18 mouse cellular contexts compared by ENCODE assay signal in the genomic region with DNA sequence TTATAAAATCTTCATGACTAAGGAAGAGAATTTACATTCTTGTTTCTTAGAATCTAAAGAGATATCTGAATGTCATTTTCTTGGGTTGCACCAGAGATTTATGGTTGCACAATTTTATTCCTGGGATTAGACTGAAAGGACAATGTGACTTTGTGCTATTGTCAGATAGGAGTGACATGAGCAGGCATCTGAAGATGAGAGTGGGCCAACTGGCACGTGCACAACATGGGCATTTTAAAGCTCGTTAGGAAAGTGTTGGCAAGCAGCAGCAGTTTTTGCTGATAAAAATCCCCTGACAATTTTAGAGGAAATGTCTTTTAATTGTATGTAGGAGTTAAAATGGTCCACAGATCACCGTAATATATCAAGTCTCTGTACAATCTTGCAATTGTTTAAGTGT.
DNase-seq lines count a peak whose midpoint lies in the region; ATAC-seq and TF ChIP-seq lines count a peak whose summit lies in the region.
"Had no signal": no experiment of that assay in that cellular context is flagged by ENCODE, and none has a peak within 500 bp of the region (broad histone marks: within the 10 kb centered on the region; RNA-seq: fewer than 3 reads in every experiment).

No protein-coding gene starts in this region.

- H3K4me3 ChIP-seq in forebrain, postnatal 0 days (ENCODE audit: low read depth, low read length) = no peak overlapping the region
- H3K4me3 ChIP-seq in forebrain, embryonic 10.5 days = no peak overlapping the region
- H3K4me3 ChIP-seq in midbrain, embryonic 14.5 days (replicated peaks; ENCODE audit: low read depth, low read length) = no peak overlapping the region
- H3K4me3 ChIP-seq in midbrain, embryonic 13.5 days (replicated peaks) = no peak overlapping the region
- H3K4me3 ChIP-seq: embryonic facial prominence, embryonic 13.5 days; heart, adult 2 months; heart, embryonic 15.5 days; hindbrain, embryonic 15.5 days had no signal

- 12% methylated on average over 3 of the region's 3 CpGs for WGBS in forebrain, postnatal 0 days
- WGBS in forebrain, embryonic 10.5 days = 75% methylated on average over 3 of the region's 3 CpGs
- 41% methylated on average over 3 of the region's 3 CpGs for WGBS in midbrain, embryonic 14.5 days
- WGBS in midbrain, embryonic 13.5 days = 56% methylated on average over 3 of the region's 3 CpGs

- H3K9ac ChIP-seq in forebrain, postnatal 0 days = no peak overlapping the region
- no peak overlapping the region for H3K9ac ChIP-seq in midbrain, embryonic 14.5 days (replicated peaks; ENCODE audit: low read length)
- H3K9ac ChIP-seq in midbrain, embryonic 13.5 days (replicated peaks) = no peak overlapping the region
- H3K9ac ChIP-seq: embryonic facial prominence, embryonic 13.5 days; heart, embryonic 15.5 days; hindbrain, embryonic 15.5 days had no signal

- no peak for ATAC-seq in forebrain, postnatal 0 days
- no peak for ATAC-seq in midbrain, embryonic 14.5 days (ENCODE audit: low FRiP score, low TSS enrichment)
- ATAC-seq in midbrain, embryonic 13.5 days = no peak

- DNase-seq in cerebellum, postnatal 14 days = peak; percentile 5 to 9
- DNase-seq in cerebellum, adult 9-11 months = no peak
- peak; percentile 25 for DNase-seq in forebrain, postnatal 0 days
- DNase-seq in forebrain, embryonic 10.5 days (ENCODE audit: extremely low spot score, low spot score) = no peak
- peak; percentile 25 for DNase-seq in midbrain, embryonic 14.5 days
- DNase-seq in brain, embryonic 14.5 days (ENCODE audit: low read depth) = peak; percentile 85
- DNase-seq: adrenal gland, postnatal 10 days; cerebellum, adult 2 months; cerebellum, postnatal 36 days; gastrocnemius, postnatal 14 days; heart, adult 2 months; heart, postnatal 14 days; kidney, adult 11 months had no signal

- H3K36me3 ChIP-seq in forebrain, postnatal 0 days (ENCODE audit: insufficient read depth) = no peaks in the 10 kb centered on the region
- no peaks in the 10 kb centered on the region for H3K36me3 ChIP-seq in forebrain, embryonic 10.5 days (replicated peaks)
- H3K36me3 ChIP-seq in midbrain, embryonic 14.5 days (ENCODE audit: control insufficient read depth, insufficient read depth, low read length) = no peaks in the 10 kb centered on the region
- no peaks in the 10 kb centered on the region for H3K36me3 ChIP-seq in midbrain, embryonic 13.5 days
- H3K36me3 ChIP-seq: embryonic facial prominence, embryonic 13.5 days; heart, embryonic 15.5 days; hindbrain, embryonic 15.5 days had no signal

- TF ChIP-seq CTCF in forebrain, postnatal 0 days (IDR thresholded peaks at IDR 0.05; ENCODE audit: low read depth) = no peak
- TF ChIP-seq CTCF in brain, embryonic 14.5 days (IDR thresholded peaks at IDR 0.05; ENCODE audit: borderline replicate concordance, extremely low read depth, insufficient read depth, insufficient read length) = no peak

- no peak for TF ChIP-seq POLR2A in brain, embryonic 14.5 days (IDR thresholded peaks at IDR 0.05; ENCODE audit: borderline replicate concordance, extremely low read depth, insufficient read depth, insufficient read length, poor library complexity, severe bottlenecking)

- no peaks in the 10 kb centered on the region for H3K4me1 ChIP-seq in forebrain, postnatal 0 days (ENCODE audit: insufficient read depth)
- H3K4me1 ChIP-seq in forebrain, embryonic 10.5 days = no peaks in the 10 kb centered on the region
- no peaks in the 10 kb centered on the region for H3K4me1 ChIP-seq in midbrain, embryonic 14.5 days (ENCODE audit: control insufficient read depth, insufficient read depth, low read length)
- no peaks in the 10 kb centered on the region for H3K4me1 ChIP-seq in midbrain, embryonic 13.5 days (replicated peaks)
- H3K4me1 ChIP-seq: embryonic facial prominence, embryonic 13.5 days; heart, embryonic 15.5 days; hindbrain, embryonic 15.5 days had no signal

- H3K4me2 ChIP-seq in forebrain, postnatal 0 days (ENCODE audit: low read depth) = no peak overlapping the region
- no peak overlapping the region for H3K4me2 ChIP-seq in midbrain, embryonic 14.5 days (ENCODE audit: low read length)
- no peak overlapping the region for H3K4me2 ChIP-seq in midbrain, embryonic 13.5 days (replicated peaks)
- H3K4me2 ChIP-seq: embryonic facial prominence, embryonic 13.5 days; heart, embryonic 11.5 days; heart, embryonic 15.5 days; hindbrain, embryonic 15.5 days had no signal

- H3K27me3 ChIP-seq in forebrain, postnatal 0 days (ENCODE audit: insufficient read depth, low read length) = no peaks in the 10 kb centered on the region
- H3K27me3 ChIP-seq in forebrain, embryonic 10.5 days (ENCODE audit: poor library complexity, severe bottlenecking) = no peaks in the 10 kb centered on the region
- H3K27me3 ChIP-seq in midbrain, embryonic 14.5 days (ENCODE audit: control insufficient read depth, insufficient read depth, low read length) = no peaks in the 10 kb centered on the region
- H3K27me3 ChIP-seq in midbrain, embryonic 13.5 days = no peaks in the 10 kb centered on the region
- H3K27me3 ChIP-seq: embryonic facial prominence, embryonic 13.5 days; heart, embryonic 15.5 days; hindbrain, embryonic 15.5 days had no signal

- H3K27ac ChIP-seq in forebrain, postnatal 0 days (ENCODE audit: low read depth, low read length) = no peak overlapping the region
- H3K27ac ChIP-seq in forebrain, embryonic 10.5 days = no peak overlapping the region
- no peak overlapping the region for H3K27ac ChIP-seq in midbrain, embryonic 14.5 days (replicated peaks; ENCODE audit: low read depth, low read length)
- no peak overlapping the region for H3K27ac ChIP-seq in midbrain, embryonic 13.5 days
- H3K27ac ChIP-seq: embryonic facial prominence, embryonic 13.5 days; heart, adult 2 months; heart, embryonic 15.5 days; hindbrain, embryonic 15.5 days had no signal

- no peaks in the 10 kb centered on the region for H3K9me3 ChIP-seq in forebrain, postnatal 0 days (ENCODE audit: low read length)
- H3K9me3 ChIP-seq in forebrain, embryonic 10.5 days = no peaks in the 10 kb centered on the region
- H3K9me3 ChIP-seq in midbrain, embryonic 14.5 days (ENCODE audit: control insufficient read depth, low read length) = no peaks in the 10 kb centered on the region
- H3K9me3 ChIP-seq in midbrain, embryonic 13.5 days = no peaks in the 10 kb centered on the region
- H3K9me3 ChIP-seq: embryonic facial prominence, embryonic 13.5 days; heart, embryonic 15.5 days; hindbrain, embryonic 15.5 days had no signal

Comparison
In these comparisons a context has a peak if more than half of its experiments do, and no peak if none do; other contexts are left out.
1. DNase-seq: peak in cerebellum, postnatal 14 days (2 of 2), forebrain, postnatal 0 days (single experiment), midbrain, embryonic 14.5 days (single experiment) and brain, embryonic 14.5 days (single experiment); none in cerebellum, adult 9-11 months (single experiment) and forebrain, embryonic 10.5 days (single experiment).